Mouse (Mus musculus) lung, embryonic 15.5 days (tissue): ENCODE measurements at regions not wholly inside any gene's neighbourhood (a gene's known extent, or its start where the extent isn't known, plus 50 kb on each side); places are given as distances from the start of the nearest gene placed in this dataset.

Experiments
- ATAC-seq: fragments of 200-750 bp; cut with Nextera tagmentation; 2 replicates; pipeline ENCODE4 v1.8.0; 2017; ENCODE audit warnings: moderate number of reproducible peaks, borderline replicate concordance; ENCODE audit not compliant: low FRiP score, low TSS enrichment; ENCODE audit errors: extremely low read depth
- H3K27ac ChIP-seq: fragments of 300-500 bp; sonication (generic); 2 replicates; pipeline ENCODE4 v1.5.1; 2015; ENCODE audit warnings: moderate library complexity, mild to moderate bottlenecking, inconsistent platforms
- H3K27me3 ChIP-seq: fragments of 300-500 bp; sonication (generic); 2 replicates; pipeline ENCODE4 v1.6.1; 2015; ENCODE audit warnings: inconsistent platforms
- H3K36me3 ChIP-seq: fragments of 300-500 bp; sonication (generic); 2 replicates; pipeline ENCODE4 v1.6.1; 2015; ENCODE audit warnings: inconsistent platforms
- H3K4me1 ChIP-seq: fragments of 300-500 bp; sonication (generic); 2 replicates; pipeline ENCODE4 v1.6.1; 2015; ENCODE audit warnings: inconsistent platforms
- H3K4me2 ChIP-seq: fragments of 300-500 bp; sonication (generic); 2 replicates; pipeline ENCODE4 v1.6.1; 2015; ENCODE audit warnings: inconsistent platforms, mild to moderate bottlenecking, moderate library complexity
- H3K4me3 ChIP-seq: fragments of 300-500 bp; sonication (generic); 2 replicates; pipeline ENCODE4 v1.5.1; 2015; ENCODE audit warnings: mild to moderate bottlenecking, inconsistent platforms
- H3K9ac ChIP-seq: fragments of 300-500 bp; sonication (generic); 2 replicates; pipeline ENCODE4 v1.6.1; 2015; ENCODE audit warnings: inconsistent platforms
- H3K9me3 ChIP-seq: fragments of 300-500 bp; sonication (generic); 2 replicates; pipeline ENCODE4 v1.6.1; 2016; ENCODE audit warnings: inconsistent platforms
- WGBS: fragments of 180-500 bp; shearing (Covaris S2); methylation state at CpG from one replicate; pipeline ENCODE4 v1.1.7; 2015; 5-methylcytosine and 5-hydroxymethylcytosine counted together

DNA sequence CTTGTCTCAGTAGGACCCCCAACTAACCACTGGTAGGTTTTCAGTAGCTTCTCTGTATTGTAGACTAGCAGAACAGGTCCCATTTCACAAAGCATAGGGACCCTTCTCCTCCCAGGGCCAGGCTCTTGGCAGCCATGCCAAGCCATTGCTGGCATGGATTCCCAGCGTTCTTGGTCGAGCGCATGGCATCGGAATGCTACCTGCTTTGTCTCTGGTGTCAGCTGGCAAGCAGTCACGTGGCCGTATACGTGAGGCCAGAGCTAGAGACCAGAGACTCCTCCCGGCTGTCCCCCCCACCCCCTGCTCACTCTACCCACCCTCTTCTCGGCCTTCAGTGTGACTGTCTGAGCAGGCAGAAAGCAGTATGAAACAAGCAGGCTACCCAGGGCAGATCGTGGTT lies 56.9 kb upstream of the Ppara start:
- no peaks in the 10 kb centered on the region for H3K9me3 ChIP-seq
- no peak overlapping the region for H3K27ac ChIP-seq
- WGBS, result 67% methylated on average over 10 of the region's 10 CpGs
- H3K4me3 ChIP-seq, result no peak overlapping the region
- ATAC-seq, result no peak
- no peak overlapping the region for H3K4me2 ChIP-seq
- no peaks in the 10 kb centered on the region for H3K27me3 ChIP-seq
- H3K36me3 ChIP-seq, result peaks cover 17% of the 10 kb centered on the region; the same call in 1 of the 2 replicates
- no peak overlapping the region for H3K9ac ChIP-seq
- peaks cover 70% of the 10 kb centered on the region for H3K4me1 ChIP-seq

DNA sequence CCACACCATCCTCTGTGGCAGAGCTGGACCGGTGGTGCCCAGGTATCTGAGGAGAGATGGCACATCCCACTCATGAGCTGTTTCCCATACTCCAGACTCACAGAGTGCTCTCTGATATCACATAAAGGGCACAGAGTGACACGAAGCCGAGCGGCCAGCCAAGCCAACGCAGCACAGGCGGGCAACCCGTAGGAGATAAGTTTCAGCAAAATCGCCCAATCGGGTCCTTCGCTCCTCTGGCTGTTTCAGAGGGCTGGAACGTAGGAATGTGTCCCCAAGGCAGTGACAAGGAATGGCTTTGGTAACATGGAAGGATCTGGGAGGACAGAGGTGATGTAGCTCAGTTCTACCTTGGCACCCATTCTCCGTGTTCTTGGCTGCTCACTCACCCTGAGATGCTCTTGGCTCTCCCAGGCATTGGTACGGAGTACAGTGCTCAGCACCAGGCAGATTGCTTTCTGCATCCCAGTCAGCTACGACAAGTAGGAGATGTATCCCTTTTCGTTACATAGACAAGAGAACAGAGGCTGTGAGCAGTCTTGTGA lies 56.4 kb upstream of the Ppara start:
- H3K27me3 ChIP-seq, result no peaks in the 10 kb centered on the region
- H3K4me3 ChIP-seq, result no peak overlapping the region
- H3K4me1 ChIP-seq, result peaks cover 72% of the 10 kb centered on the region
- peak overlapping the region; percentile 23; the same call in 1 of the 2 replicates for H3K4me2 ChIP-seq
- 83% methylated on average over 15 of the region's 15 CpGs for WGBS
- H3K9me3 ChIP-seq, result no peaks in the 10 kb centered on the region
- H3K9ac ChIP-seq, result no peak overlapping the region
- ATAC-seq, result no peak
- H3K36me3 ChIP-seq, result peaks cover 22% of the 10 kb centered on the region
- peak overlapping the region; percentile 52 for H3K27ac ChIP-seq

DNA sequence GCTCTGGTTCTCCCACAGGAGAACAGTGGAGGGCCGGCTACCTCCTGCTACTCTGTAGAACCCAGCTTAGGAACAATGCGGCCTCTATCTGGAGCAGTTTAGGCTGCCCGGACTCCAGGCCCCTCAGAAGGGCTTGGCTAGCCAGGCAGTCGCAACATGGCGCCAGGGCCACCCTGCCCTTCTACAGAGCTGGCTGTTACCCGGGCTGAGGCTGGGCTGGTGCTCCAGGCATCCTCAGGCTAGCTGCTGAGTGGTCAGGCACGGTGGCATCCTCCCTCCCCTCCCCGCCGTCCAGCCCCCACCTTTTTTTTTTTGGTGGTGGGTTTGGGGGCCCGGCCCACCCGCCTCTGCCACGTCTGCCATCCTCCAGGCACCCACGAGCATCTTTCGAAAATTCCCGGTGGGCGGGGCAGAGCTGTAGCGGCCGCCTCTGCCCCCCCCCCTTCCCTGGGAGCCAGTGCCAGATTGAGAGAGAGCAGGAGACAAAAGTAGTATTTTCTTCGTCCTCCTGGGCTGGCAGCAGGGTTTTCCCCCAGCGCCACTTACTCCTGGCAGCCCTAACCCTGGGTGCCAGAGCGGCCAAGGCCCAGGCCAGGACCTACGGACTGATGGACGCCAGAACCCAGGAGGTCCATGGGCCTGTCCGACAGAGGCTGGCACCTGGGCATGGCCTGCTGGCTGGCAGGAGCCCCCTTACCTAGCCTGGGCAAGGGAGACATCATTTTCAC lies 55.6 kb upstream of the Ppara start:
- peaks cover 72% of the 10 kb centered on the region for H3K4me1 ChIP-seq
- H3K4me3 ChIP-seq, result 0 out of 2 replicates have a peak overlapping the region, but pooled peaks have one; percentile 3
- no peak overlapping the region for H3K9ac ChIP-seq
- WGBS, result 74% methylated on average over 21 of the region's 24 CpGs
- H3K4me2 ChIP-seq, result peak overlapping the region; percentile 23; the same call in 1 of the 2 replicates
- no peaks in the 10 kb centered on the region for H3K9me3 ChIP-seq
- no peak for ATAC-seq
- H3K27ac ChIP-seq, result peak overlapping the region; percentile 52; the same call in 1 of the 2 replicates
- H3K27me3 ChIP-seq, result no peaks in the 10 kb centered on the region
- H3K36me3 ChIP-seq, result peaks cover 27% of the 10 kb centered on the region

DNA sequence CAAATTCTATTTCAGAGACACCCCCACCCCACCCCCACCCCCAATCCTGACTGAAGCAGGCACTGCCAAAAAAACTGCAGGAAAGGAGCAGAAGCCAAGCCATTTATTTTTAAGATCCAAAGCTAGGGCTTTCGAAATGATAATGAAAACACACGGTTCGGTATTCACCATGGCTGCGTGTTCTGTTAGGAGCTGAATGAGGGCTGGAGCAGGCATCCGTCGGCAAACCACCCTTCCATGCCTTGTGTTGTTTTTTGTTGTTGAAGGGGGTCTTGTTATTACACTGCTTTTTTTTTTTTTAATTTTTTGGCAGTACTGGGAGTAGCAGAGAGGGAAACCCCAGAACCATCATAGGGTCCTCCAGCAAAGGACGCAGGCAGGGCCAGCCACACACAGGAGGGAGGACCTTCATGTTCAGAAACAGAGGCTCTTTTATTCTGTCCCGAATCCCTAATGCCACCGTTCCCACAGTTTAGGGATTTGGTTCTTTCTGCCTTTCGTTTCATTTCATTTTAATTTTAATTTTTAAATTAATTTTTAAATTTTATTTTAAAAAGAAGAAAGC lies 54.8 kb upstream of the Ppara start:
- Histone ChIP-seq H3K4me1 (peaks cover 74% of the 10 kb centered on the region), H3K27ac (0 out of 2 replicates have a peak overlapping the region, but pooled peaks have one; percentile 52), H3K4me3 (0 out of 2 replicates have a peak overlapping the region, but pooled peaks have one; percentile 3), H3K4me2 (peak overlapping the region; percentile 23; the same call in 1 of the 2 replicates), H3K27me3 (no peaks in the 10 kb centered on the region), H3K9ac (no peak overlapping the region), H3K36me3 (peaks cover 31% of the 10 kb centered on the region), H3K9me3 (no peaks in the 10 kb centered on the region)
- 62% methylated on average over 10 of the region's 10 CpGs for WGBS
- no peak for ATAC-seq

DNA sequence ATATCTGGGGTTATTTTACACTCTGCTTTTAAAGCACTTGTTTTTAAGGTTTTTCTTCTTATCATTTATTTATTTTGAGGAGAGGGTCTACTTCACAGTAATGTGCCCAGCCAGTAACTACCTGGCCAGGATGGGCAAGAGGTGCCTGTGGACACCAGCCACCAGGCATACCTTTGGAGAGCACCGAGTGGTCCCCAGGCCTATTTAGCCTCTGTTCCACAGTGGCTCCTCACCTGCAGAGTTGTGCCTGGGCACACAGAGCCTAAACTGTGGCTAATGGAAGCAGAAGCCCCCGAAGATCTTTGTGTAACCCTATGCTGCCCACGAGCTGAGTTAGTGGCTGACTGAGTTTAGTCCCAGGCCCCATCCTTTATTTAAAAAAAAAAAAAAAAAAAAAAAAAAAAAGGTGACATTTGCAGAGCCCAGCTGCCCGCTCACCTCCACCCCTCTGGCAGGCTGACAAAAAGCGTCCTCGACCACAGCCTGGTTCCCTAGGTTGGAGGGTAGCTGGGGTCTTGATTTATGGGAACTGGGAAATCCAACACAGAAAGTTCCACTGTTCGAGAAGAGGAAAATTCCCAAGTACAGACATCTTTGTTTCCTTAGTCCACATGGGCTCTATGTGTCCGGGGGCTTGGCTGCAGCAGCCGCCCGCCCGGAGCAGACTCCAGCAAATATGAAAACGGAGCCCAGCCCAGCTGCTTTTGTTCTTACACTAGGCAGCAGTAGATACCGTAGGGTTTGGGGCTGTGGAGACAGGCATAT lies 54.1 kb upstream of the Ppara start:
- Histone ChIP-seq H3K27ac (peak overlapping the region; percentile 60; the same call in 1 of the 2 replicates), H3K27me3 (no peaks in the 10 kb centered on the region), H3K9ac (no peak overlapping the region; the same call in 1 of the 2 replicates), H3K36me3 (peaks cover 35% of the 10 kb centered on the region), H3K4me2 (peak overlapping the region; percentile 34), H3K4me3 (no peak overlapping the region), H3K4me1 (peaks cover 74% of the 10 kb centered on the region), H3K9me3 (no peaks in the 10 kb centered on the region)
- WGBS, result 29% methylated on average over 13 of the region's 13 CpGs
- no peak; the same call in 1 of the 2 replicates for ATAC-seq

DNA sequence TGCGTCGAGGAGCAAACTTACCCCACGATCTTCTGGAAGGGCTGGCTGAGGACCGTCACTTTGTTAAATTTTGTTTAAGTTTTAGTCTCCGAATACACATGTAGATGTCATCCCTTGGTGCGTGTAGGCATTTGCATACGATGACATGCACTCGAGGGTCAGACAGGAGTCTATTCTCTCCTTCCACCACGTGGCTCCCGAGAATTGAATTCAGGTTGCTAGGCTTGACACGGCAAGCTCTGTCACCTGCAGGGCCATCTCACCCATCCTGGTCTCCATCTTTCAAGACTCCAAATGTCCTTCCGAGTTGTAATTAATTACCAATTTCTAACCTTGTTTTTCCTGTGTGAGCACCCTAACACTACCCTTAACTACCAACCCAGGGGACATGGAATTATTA lies 52.7 kb upstream of the Ppara start:
- no peaks in the 10 kb centered on the region for H3K27me3 ChIP-seq
- no peak overlapping the region for H3K4me3 ChIP-seq
- H3K4me2 ChIP-seq, result no peak overlapping the region
- no peak overlapping the region for H3K9ac ChIP-seq
- no peaks in the 10 kb centered on the region for H3K9me3 ChIP-seq
- H3K4me1 ChIP-seq, result peaks cover 81% of the 10 kb centered on the region
- ATAC-seq, result no peak
- WGBS, result 78% methylated on average over 12 of the region's 12 CpGs
- H3K36me3 ChIP-seq, result peaks cover 36% of the 10 kb centered on the region
- H3K27ac ChIP-seq, result no peak overlapping the region

DNA sequence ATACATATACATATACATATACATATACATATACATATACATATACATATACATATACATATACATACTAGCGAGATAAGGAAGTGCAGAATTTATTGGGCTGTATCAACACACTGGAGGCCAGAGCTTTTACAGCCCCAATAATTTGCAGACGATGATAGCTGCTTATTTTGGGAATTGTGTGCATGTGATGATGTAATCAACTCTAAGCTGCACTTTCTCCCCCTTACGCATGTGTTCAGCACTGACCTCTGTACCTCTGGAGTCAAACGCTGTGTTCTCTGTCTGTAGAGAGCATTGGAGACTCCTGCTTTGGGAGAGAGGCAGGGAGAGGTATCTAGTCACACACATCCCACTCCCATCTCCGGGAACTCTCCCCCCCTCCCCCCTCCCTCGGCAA lies 52.0 kb upstream of the Ppara start:
- no peaks in the 10 kb centered on the region for H3K27me3 ChIP-seq
- H3K4me1 ChIP-seq, result peaks cover 82% of the 10 kb centered on the region
- no peak overlapping the region for H3K4me2 ChIP-seq
- no peak overlapping the region for H3K9ac ChIP-seq
- no peak for ATAC-seq
- no peak overlapping the region for H3K27ac ChIP-seq
- H3K4me3 ChIP-seq, result no peak overlapping the region
- H3K9me3 ChIP-seq, result no peaks in the 10 kb centered on the region
- peaks cover 35% of the 10 kb centered on the region for H3K36me3 ChIP-seq
- WGBS, result 56% methylated on average over 6 of the region's 6 CpGs

DNA sequence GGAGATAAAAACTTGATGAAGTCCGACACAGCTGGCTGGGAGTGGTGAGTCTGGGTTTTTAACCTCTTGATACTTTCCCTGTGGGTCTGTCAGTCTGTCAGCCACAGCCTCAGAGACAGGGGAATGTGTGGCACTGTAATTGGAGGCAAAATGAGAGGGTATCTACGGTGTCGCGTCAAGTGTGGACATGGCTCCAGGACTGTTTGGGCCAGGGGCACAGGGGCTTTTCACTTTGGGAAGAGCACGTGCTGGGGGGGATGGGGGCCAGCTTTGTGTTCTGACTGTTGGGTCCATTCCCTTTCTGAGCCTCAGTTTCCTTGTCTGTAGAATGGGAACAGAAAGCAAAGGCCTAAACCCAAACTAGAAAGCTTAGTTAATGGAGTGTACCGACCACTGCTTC lies 51.5 kb upstream of the Ppara start:
- Histone ChIP-seq H3K4me1 (peaks cover 82% of the 10 kb centered on the region), H3K4me3 (no peak overlapping the region)

DNA sequence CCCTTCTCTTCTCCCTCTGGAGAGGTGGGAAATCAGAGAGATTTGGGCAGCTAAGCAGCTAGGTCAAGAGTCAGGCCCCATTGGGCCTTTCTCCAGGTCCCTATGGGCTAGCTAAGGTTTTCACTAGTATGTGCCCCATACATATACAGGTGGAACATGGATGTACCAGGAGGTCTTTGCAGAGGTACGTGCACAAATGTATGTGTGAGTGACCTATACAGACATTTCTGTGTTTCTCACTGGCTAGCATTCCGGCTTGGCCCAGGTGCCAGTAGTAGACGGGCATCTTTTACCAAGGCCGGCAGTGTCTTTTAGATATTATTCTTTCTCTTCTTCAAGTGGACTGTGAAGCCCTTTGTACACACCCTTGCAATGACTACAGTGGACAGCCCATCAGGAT lies 51.1 kb upstream of the Ppara start:
- 86% methylated on average over 4 of the region's 4 CpGs for WGBS
- Histone ChIP-seq H3K9me3 (no peaks in the 10 kb centered on the region), H3K27me3 (no peaks in the 10 kb centered on the region), H3K4me3 (no peak overlapping the region), H3K36me3 (peaks cover 37% of the 10 kb centered on the region), H3K27ac (peak overlapping the region; percentile 63; the same call in 1 of the 2 replicates), H3K9ac (no peak overlapping the region), H3K4me2 (no peak overlapping the region), H3K4me1 (peaks cover 81% of the 10 kb centered on the region)
- ATAC-seq, result no peak

More for the DNA sequence above, 51.5 kb upstream of the Ppara start:
- ATAC-seq, result no peak
- Histone ChIP-seq H3K27me3 (no peaks in the 10 kb centered on the region), H3K36me3 (peaks cover 34% of the 10 kb centered on the region), H3K4me2 (no peak overlapping the region), H3K27ac (no peak overlapping the region), H3K9ac (no peak overlapping the region), H3K9me3 (no peaks in the 10 kb centered on the region)
- WGBS, result 67% methylated on average over 6 of the region's 6 CpGs

DNA sequence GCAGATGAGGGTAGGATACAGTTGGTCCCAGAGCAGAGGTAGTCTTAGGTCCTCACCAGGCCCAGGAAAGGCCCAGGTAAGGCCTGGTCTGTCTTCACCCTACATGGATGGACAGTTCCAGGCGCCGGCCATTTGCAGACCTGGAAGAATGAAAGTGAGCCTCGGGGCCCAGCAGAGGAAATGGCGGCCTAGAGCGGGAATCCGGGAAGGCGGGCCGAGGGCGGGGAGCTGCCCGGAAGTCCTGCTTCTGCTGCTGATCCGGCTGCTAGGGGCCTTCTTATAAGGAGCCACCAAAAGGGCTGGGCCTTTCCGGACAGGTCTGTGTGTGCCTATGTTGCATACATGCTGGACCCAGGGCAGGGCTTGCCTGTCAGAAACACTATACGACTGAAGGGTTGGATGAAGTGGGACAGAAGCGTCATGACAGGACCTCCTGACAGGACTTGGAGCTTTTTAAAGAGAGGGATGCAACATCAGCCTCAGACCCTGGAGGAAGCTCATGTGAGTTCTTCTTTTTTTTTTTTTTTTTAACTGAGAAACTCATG lies 50.5 kb upstream of the Ppara start:
- no peak for ATAC-seq
- peaks cover 76% of the 10 kb centered on the region for H3K4me1 ChIP-seq
- no peaks in the 10 kb centered on the region for H3K9me3 ChIP-seq
- H3K4me3 ChIP-seq, result no peak overlapping the region
- peaks cover 37% of the 10 kb centered on the region for H3K36me3 ChIP-seq
- peak overlapping the region; percentile 63; the same call in 1 of the 2 replicates for H3K27ac ChIP-seq
- WGBS, result 76% methylated on average over 14 of the region's 14 CpGs
- no peak overlapping the region for H3K4me2 ChIP-seq
- H3K9ac ChIP-seq, result no peak overlapping the region
- no peaks in the 10 kb centered on the region for H3K27me3 ChIP-seq

DNA sequence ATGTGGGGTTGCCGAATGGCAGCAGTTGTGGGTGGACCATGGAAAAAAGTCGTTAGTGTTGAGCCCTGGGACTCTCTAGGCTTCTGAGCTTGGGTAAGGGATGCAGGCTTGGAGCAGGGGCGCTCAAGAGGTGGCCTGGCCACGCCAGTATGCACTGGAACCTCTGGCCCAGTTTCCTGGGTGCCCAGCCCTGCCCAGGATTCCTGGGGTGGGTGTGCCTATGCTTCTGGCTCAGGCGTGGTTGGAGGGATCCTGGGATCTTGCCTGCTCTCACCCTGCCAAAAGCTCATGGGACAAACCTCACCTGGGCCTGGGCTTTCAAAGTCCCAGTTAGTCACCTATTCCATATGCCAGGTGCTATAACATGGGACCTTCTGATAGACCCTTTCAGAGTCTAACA lies 49.9 kb upstream of the Ppara start:
- H3K27ac ChIP-seq, result peak overlapping the region; percentile 63
- peaks cover 43% of the 10 kb centered on the region for H3K36me3 ChIP-seq

More for the DNA sequence above, 49.9 kb upstream of the Ppara start:
- Histone ChIP-seq H3K4me3 (no peak overlapping the region), H3K4me2 (no peak overlapping the region), H3K9me3 (no peaks in the 10 kb centered on the region), H3K27me3 (no peaks in the 10 kb centered on the region), H3K4me1 (peaks cover 70% of the 10 kb centered on the region), H3K9ac (no peak overlapping the region)
- no peak for ATAC-seq
- WGBS, result 52% methylated on average over 5 of the region's 5 CpGs
